Mouse (Mus musculus): Measurements from ENCODE around the gene Stmn3. TPM values are rescaled to one million over a fixed set of nuclear protein-coding genes. Genes with fewer than 3 reads are reported as not detected.

Gene Stmn3
- polyA plus RNA-seq (2021; fragmentation: Nextera tagmentation): 1,101 and 1,309 TPM in 2 replicates
- long read RNA-seq, experiment 1, transcript Stmn3-201 (5 exons, 1,136 nt): major isoform, 1,326 of 1,420 reads
- long read RNA-seq, experiment 1, partial matches to known transcripts: 75 of 1,420 reads
- long read RNA-seq, experiment 1, other reads (novel, unspliced or antisense): 19 of 1,420 reads
- long read RNA-seq, experiment 2, transcript Stmn3-201 (5 exons, 1,136 nt): major isoform, 433 of 450 reads
- long read RNA-seq, experiment 2, partial matches to known transcripts: 10 of 450 reads
- long read RNA-seq, experiment 2, other reads (novel, unspliced or antisense): 7 of 450 reads

GRCm38 (mm10) chr2:181314080-181314810, at the start of gene Stmn3:
TSS of gene Stmn3 (minus strand) at chr2:181314500.

GRCm38 (mm10) chr2:181319248-181320102, 5.2 kb upstream of the Stmn3 start, which contains the start of gene Rtel1:
TSS of gene Rtel1 (plus strand) at chr2:181319739.

GRCm38 (mm10) chr2:181287958-181288350, 26.3 kb downstream of the Stmn3 start, which contains the start of gene Gmeb2:
TSS of gene Gmeb2 (minus strand) at chr2:181288035.

Other genes starting within 250 kb of the Stmn3 start
- gene Kcnq2, start 179.2 kb downstream of the Stmn3 start, polyA plus RNA-seq (2021; fragmentation: Nextera tagmentation): 29.0 and 36.4 TPM in 2 replicates
- gene Eef1a2, start 157.5 kb downstream of the Stmn3 start, polyA plus RNA-seq (2021; fragmentation: Nextera tagmentation): 211 and 291 TPM in 2 replicates
- 180 and 191 TPM in 2 replicates for gene Ppdpf, start 127.3 kb downstream of the Stmn3 start, polyA plus RNA-seq (2021; fragmentation: Nextera tagmentation)
- not detected in 2 replicates for gene Ptk6, start 111.7 kb downstream of the Stmn3 start, polyA plus RNA-seq (2021; fragmentation: Nextera tagmentation)
- gene Srms, start 101.3 kb downstream of the Stmn3 start, polyA plus RNA-seq (2021; fragmentation: Nextera tagmentation): 0.20 and 0.21 TPM in 2 replicates
- 0.40 and 0.74 TPM in 2 replicates for gene Fndc11, start 94.5 kb downstream of the Stmn3 start, polyA plus RNA-seq (2021; fragmentation: Nextera tagmentation)
- gene Helz2, start 72.5 kb downstream of the Stmn3 start, polyA plus RNA-seq (2021; fragmentation: Nextera tagmentation): 0.21 and 0.25 TPM in 2 replicates
- gene Gmeb2, start 26.5 kb downstream of the Stmn3 start, polyA plus RNA-seq (2021; fragmentation: Nextera tagmentation): 2.1 TPM in 2 replicates
- gene Rtel1, start 5.2 kb upstream of the Stmn3 start, polyA plus RNA-seq (2021; fragmentation: Nextera tagmentation): 1.5 and 2.6 TPM in 2 replicates
- gene Zgpat, start 50.4 kb upstream of the Stmn3 start, polyA plus RNA-seq (2021; fragmentation: Nextera tagmentation): 19.8 and 20.5 TPM in 2 replicates
- gene Arfrp1, start 50.9 kb upstream of the Stmn3 start, polyA plus RNA-seq (2021; fragmentation: Nextera tagmentation): 52.9 and 56.3 TPM in 2 replicates
- gene Lime1, start 65.6 kb upstream of the Stmn3 start, polyA plus RNA-seq (2021; fragmentation: Nextera tagmentation): 2.0 and 2.8 TPM in 2 replicates
- 2.8 and 3.0 TPM in 2 replicates for gene Zbtb46, start 144.9 kb upstream of the Stmn3 start, polyA plus RNA-seq (2021; fragmentation: Nextera tagmentation)
- not detected in 2 replicates for gene Abhd16b, start 178.7 kb upstream of the Stmn3 start, polyA plus RNA-seq (2021; fragmentation: Nextera tagmentation)
- 92.7 and 98.3 TPM in 2 replicates for gene Tpd52l2, start 182.6 kb upstream of the Stmn3 start, polyA plus RNA-seq (2021; fragmentation: Nextera tagmentation)
- 113 and 124 TPM in 2 replicates for gene Dnajc5, start 206.0 kb upstream of the Stmn3 start, polyA plus RNA-seq (2021; fragmentation: Nextera tagmentation)